Mouse (Mus musculus): ENCODE data around the gene Aldh8a1. TPM values are rescaled to one million over a fixed set of nuclear protein-coding genes. Genes with fewer than 3 reads are reported as not detected.

The Aldh8a1 gene
- polyA plus RNA-seq, 2 experiments, result 11.6 to 21.5 TPM

- no peaks in the 10 kb centered on the region for H3K27me3 ChIP-seq (ENCODE audit: control insufficient read depth, insufficient read depth, low read length)
- TF ChIP-seq EP300 (IDR thresholded peaks at IDR 0.05; ENCODE audit: low read depth) (peak; percentile 54; the same call in 1 of the 2 replicates), CTCF (IDR thresholded peaks at IDR 0.05; ENCODE audit: low read depth) (peak; percentile 84)
- peaks cover 0 to 7% of the 10 kb centered on the region in 2 experiments; a peak in 3 of 4 replicates for H3K4me1 ChIP-seq (replicated peaks; ENCODE audit: control insufficient read depth in 2 of 2, insufficient read depth in 2 of 2, low read length in 1 of 2)
- H3K9ac ChIP-seq (replicated peaks), result no peak overlapping the region
- H3K9me3 ChIP-seq (ENCODE audit: control insufficient read depth, low read length), result no peaks in the 10 kb centered on the region
- ATAC-seq (ENCODE audit: insufficient read depth) (peak; percentile 66), DNase-seq (ENCODE audit: low read depth in 3 of 3, low spot score in 3 of 3) (peak; percentile 42 to 53 (median 50))
- 21% methylated on average over 9 of the region's 9 CpGs for WGBS (ENCODE audit: insufficient replicate concordance)
- H3K4me3 ChIP-seq (ENCODE audit: insufficient read depth in 1 of 2, low read depth in 2 of 2, low read length in 2 of 2), result peak overlapping the region; percentile 16 to 48; a peak in 3 of 4 replicates
- peak overlapping the region; percentile 16 for H3K4me2 ChIP-seq (ENCODE audit: low read depth)
- no peak overlapping the region for H3K27ac ChIP-seq
- no peaks in the 10 kb centered on the region for H3K36me3 ChIP-seq (replicated peaks; ENCODE audit: control insufficient read depth, insufficient read depth, low read depth)
Observed at GRCm38 (mm10) chr10:21378196-21378944, 1.3 kb downstream of the Aldh8a1 start.

DNA sequence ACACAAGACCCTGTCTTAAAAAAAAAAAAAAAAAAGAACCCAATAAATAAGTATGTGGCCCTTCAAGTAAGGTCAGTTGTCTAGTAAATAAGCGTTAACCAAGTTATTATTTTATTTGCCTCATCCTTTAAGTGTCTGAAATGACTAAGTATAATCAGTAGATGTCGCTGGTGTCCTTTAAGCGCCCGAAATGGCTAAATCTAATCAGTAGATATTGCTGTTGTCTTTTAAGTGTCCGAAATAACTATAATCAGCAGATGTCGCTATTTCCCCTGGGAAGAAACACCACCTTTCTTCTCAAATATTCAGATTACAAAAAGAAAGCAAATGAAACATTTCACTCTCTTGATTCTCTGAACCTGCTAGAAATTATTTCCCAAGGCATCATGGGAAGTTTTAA, 5.8 kb downstream of the Aldh8a1 start:
- no peak overlapping the region for H3K4me2 ChIP-seq (ENCODE audit: low read depth)
- 10% methylated on average over 6 of the region's 6 CpGs for WGBS (ENCODE audit: insufficient replicate concordance)
- no peaks in the 10 kb centered on the region for H3K36me3 ChIP-seq (replicated peaks; ENCODE audit: control insufficient read depth, insufficient read depth, low read depth)
- TF ChIP-seq EP300 (IDR thresholded peaks at IDR 0.05; ENCODE audit: low read depth) (no peak), CTCF (IDR thresholded peaks at IDR 0.05; ENCODE audit: low read depth) (peak; percentile 56; the same call in 1 of the 2 replicates)
- H3K4me3 ChIP-seq (ENCODE audit: insufficient read depth in 1 of 2, low read depth in 2 of 2, low read length in 2 of 2), result no peak overlapping the region
- no peaks in the 10 kb centered on the region for H3K9me3 ChIP-seq (ENCODE audit: control insufficient read depth, low read length)
- no peak overlapping the region for H3K27ac ChIP-seq
- no peak overlapping the region for H3K9ac ChIP-seq (replicated peaks)
- peaks cover 4 to 16% of the 10 kb centered on the region in 2 experiments; a peak in 3 of 4 replicates for H3K4me1 ChIP-seq (replicated peaks; ENCODE audit: control insufficient read depth in 2 of 2, insufficient read depth in 2 of 2, low read length in 1 of 2)
- ATAC-seq (ENCODE audit: insufficient read depth) (no peak), DNase-seq (ENCODE audit: low read depth in 3 of 3, low spot score in 3 of 3) (peak; percentile 45 to 49 (median 46))
- H3K27me3 ChIP-seq (ENCODE audit: control insufficient read depth, insufficient read depth, low read length), result no peaks in the 10 kb centered on the region

DNA sequence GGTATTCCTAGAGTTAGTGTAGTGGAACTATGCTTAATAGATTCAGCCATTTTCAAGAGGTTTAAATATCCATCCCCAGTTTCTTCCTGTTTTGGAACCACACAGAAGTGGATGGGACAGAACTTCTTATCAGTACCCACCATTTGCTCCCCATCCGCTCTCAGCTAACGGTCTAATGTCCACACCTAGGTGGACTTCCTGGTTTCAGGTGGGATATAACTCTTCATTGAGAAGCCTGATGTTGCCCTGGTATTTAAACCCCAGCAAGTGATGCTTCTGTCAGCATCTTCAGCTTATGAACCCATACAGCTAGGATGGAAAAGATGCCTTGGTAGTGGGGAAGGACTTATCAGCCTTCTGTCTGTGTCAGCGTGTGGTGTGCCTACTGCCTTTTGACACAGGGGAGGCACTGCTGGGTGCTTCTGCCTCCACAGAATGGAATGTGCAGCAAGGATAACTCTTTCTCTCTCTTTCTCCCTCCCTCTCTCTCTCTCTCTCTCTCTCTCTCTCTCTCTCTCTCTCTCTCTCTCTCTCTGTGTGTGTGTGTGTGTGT, 8.1 kb downstream of the Aldh8a1 start:
- no peak overlapping the region for H3K4me3 ChIP-seq (ENCODE audit: insufficient read depth in 1 of 2, low read depth in 2 of 2, low read length in 2 of 2)
- 11% methylated on average over 3 of the region's 3 CpGs for WGBS (ENCODE audit: insufficient replicate concordance)
- TF ChIP-seq EP300 (IDR thresholded peaks at IDR 0.05; ENCODE audit: low read depth) (no peak; the same call in 1 of the 2 replicates), CTCF (IDR thresholded peaks at IDR 0.05; ENCODE audit: low read depth) (no peak)
- ATAC-seq (ENCODE audit: insufficient read depth), result no peak
- DNase-seq (ENCODE audit: low read depth in 3 of 3, low spot score in 3 of 3), result no peak
- H3K9me3 ChIP-seq (ENCODE audit: control insufficient read depth, low read length), result no peaks in the 10 kb centered on the region
- no peaks in the 10 kb centered on the region for H3K36me3 ChIP-seq (replicated peaks; ENCODE audit: control insufficient read depth, insufficient read depth, low read depth)
- H3K9ac ChIP-seq (replicated peaks), result no peak overlapping the region
- H3K4me2 ChIP-seq (ENCODE audit: low read depth), result no peak overlapping the region
- no peaks in the 10 kb centered on the region for H3K27me3 ChIP-seq (ENCODE audit: control insufficient read depth, insufficient read depth, low read length)
- H3K27ac ChIP-seq, result no peak overlapping the region
- H3K4me1 ChIP-seq (replicated peaks; ENCODE audit: control insufficient read depth in 2 of 2, insufficient read depth in 2 of 2, low read length in 1 of 2), result peaks cover 4 to 9% of the 10 kb centered on the region in 2 experiments; a peak in 2 of 4 replicates

- Histone ChIP-seq H3K4me2 (ENCODE audit: low read depth) (no peak overlapping the region), H3K27ac (no peak overlapping the region), H3K9ac (replicated peaks) (no peak overlapping the region), H3K27me3 (ENCODE audit: control insufficient read depth, insufficient read depth, low read length) (no peaks in the 10 kb centered on the region), H3K4me3 (ENCODE audit: insufficient read depth in 1 of 2, low read depth in 2 of 2, low read length in 2 of 2) (no peak overlapping the region), H3K36me3 (replicated peaks; ENCODE audit: control insufficient read depth, insufficient read depth, low read depth) (no peaks in the 10 kb centered on the region), H3K9me3 (ENCODE audit: control insufficient read depth, low read length) (no peaks in the 10 kb centered on the region), H3K4me1 (replicated peaks; ENCODE audit: control insufficient read depth in 2 of 2, insufficient read depth in 2 of 2, low read length in 1 of 2) (peaks cover 4 to 9% of the 10 kb centered on the region in 2 experiments; a peak in 2 of 4 replicates)
- ATAC-seq (ENCODE audit: insufficient read depth), result no peak
- no peak for DNase-seq (ENCODE audit: low read depth in 3 of 3, low spot score in 3 of 3)
- WGBS (ENCODE audit: insufficient replicate concordance), result 76% methylated on average over 11 of the region's 11 CpGs
- no peak for TF ChIP-seq EP300 (IDR thresholded peaks at IDR 0.05; ENCODE audit: low read depth)
- TF ChIP-seq CTCF (IDR thresholded peaks at IDR 0.05; ENCODE audit: low read depth), result no peak
Observed at GRCm38 (mm10) chr10:21389075-21389474, 12.0 kb downstream of the Aldh8a1 start.

DNA sequence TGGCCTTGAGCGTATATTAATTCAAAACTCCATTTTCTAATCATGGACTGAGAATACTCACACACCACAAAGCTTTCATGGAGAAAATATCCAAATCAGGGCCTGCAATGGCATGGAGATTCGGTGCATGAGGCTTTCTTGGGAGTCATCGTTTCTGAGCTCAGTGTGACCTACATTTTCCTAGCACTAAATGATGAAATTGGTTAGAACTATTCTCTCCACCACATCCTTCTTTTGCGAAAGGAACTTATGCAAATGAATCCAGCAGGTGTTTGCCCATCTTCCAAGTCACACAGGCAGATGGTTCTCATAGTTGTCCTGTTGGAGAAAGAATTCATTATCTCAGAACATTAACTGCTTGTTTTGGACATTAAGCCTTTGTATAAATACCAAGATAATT, 13.3 kb downstream of the Aldh8a1 start:
- Histone ChIP-seq H3K9me3 (ENCODE audit: control insufficient read depth, low read length) (no peaks in the 10 kb centered on the region), H3K9ac (replicated peaks) (no peak overlapping the region), H3K4me3 (ENCODE audit: insufficient read depth in 1 of 2, low read depth in 2 of 2, low read length in 2 of 2) (no peak overlapping the region), H3K27ac (no peak overlapping the region), H3K36me3 (replicated peaks; ENCODE audit: control insufficient read depth, insufficient read depth, low read depth) (no peaks in the 10 kb centered on the region), H3K4me2 (ENCODE audit: low read depth) (no peak overlapping the region), H3K27me3 (ENCODE audit: control insufficient read depth, insufficient read depth, low read length) (no peaks in the 10 kb centered on the region), H3K4me1 (replicated peaks; ENCODE audit: control insufficient read depth in 2 of 2, insufficient read depth in 2 of 2, low read length in 1 of 2) (peaks cover 0 to 2% of the 10 kb centered on the region in 2 experiments; a peak in 1 of 4 replicates)
- WGBS (ENCODE audit: insufficient replicate concordance), result 71% methylated on average over 4 of the region's 4 CpGs
- DNase-seq (ENCODE audit: low read depth in 3 of 3, low spot score in 3 of 3) (no peak), ATAC-seq (ENCODE audit: insufficient read depth) (no peak)
- TF ChIP-seq CTCF (IDR thresholded peaks at IDR 0.05; ENCODE audit: low read depth), result no peak
- TF ChIP-seq EP300 (IDR thresholded peaks at IDR 0.05; ENCODE audit: low read depth), result no peak
